Mouse (Mus musculus) c-Kit-positive CD71-positive TER-119-positive erythroid progenitor cells, embryonic 14.5 days (primary cell): ENCODE data around the gene Prkn.

ENCODE experiments used
- DNase-seq: peaks from one replicate; pipeline ENCODE4 v3.0.0-alpha.2; 2013; ENCODE audit warnings: low spot score

The Prkn gene

DNA sequence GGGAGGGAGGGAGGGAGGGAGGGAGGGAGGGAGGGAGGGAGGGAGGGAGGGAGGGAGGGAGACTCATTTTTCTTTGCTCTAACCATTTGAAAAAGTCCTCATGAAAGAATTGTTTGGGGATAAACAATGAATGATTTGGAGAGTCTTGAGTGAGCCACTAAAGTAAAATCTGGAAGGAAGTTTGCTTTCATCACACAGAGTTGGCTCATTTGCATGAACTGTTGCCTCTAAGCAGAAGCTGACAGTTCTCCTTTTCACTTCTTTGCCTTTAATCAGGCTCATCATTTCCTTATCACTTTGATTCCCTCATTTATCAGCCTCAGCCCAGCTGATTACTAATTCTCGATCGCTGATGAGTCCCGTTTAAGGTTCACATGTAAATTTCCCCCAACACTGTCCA lies 816.7 kb downstream of the Prkn start:
- DNase-seq, result no peak

GRCm38 (mm10) chr17:11661898-11662297 lies 821.7 kb downstream of the Prkn start:
- no peak for DNase-seq

DNA sequence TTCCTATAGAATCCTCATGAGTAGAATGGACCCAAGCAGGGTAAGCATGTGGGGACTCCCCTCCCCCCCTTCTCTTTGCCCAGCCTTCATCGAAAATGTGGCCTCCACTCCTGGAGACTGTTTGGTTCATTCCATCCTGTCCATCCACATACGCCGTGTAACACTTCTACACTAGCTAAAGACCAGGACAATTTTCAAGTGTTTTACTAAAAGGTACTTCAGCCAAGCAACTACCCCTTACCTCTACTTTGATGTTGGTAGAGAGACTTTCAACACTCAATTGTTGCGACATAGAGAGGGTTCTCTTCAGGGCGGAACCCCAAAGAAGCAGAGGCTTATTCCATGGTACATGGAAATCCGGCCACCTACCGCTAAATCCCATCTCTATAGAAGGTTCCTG lies 823.3 kb downstream of the Prkn start:
- DNase-seq, result no peak

GRCm38 (mm10) chr17:11664610-11665345 lies 824.6 kb downstream of the Prkn start:
- no peak for DNase-seq

DNA sequence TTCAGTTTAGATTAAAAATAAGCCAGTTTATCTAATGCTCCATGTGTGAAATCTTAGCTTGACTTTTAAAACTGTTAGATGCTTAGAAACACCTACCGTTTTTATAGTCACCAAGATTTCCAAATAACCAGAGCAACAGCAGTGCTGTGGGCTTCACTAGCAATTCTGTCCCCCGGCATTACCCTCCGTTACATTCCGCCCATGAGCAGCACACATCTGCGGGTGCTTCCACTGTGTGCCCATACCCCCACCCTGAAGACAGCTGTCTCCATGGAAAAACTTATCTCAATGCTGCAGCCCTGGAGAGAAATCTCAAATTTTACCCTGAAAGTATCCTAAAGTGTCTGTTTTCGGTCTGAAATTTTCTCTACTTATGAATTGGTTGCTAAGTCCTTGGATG lies 839.5 kb downstream of the Prkn start:
- no peak for DNase-seq

DNA sequence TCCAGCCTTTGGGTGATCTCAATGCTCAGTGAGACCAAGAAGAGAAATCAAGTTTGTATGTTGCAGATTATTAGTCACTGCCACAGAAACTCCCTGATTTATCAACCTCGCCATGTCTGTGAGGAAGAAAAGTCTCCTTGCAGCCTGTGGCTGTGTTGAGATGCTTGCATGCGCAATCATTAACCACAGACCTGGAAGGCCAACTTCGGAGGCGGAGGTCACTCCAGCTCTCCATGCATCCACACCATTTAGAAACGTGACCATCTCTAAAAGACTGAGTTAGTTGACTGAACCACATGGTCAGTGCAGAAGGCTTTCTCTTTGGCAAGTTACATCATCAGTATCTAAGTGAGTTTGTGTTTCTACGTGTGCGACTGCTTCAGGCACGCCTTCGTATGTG lies 840.3 kb downstream of the Prkn start:
- no peak for DNase-seq

DNA sequence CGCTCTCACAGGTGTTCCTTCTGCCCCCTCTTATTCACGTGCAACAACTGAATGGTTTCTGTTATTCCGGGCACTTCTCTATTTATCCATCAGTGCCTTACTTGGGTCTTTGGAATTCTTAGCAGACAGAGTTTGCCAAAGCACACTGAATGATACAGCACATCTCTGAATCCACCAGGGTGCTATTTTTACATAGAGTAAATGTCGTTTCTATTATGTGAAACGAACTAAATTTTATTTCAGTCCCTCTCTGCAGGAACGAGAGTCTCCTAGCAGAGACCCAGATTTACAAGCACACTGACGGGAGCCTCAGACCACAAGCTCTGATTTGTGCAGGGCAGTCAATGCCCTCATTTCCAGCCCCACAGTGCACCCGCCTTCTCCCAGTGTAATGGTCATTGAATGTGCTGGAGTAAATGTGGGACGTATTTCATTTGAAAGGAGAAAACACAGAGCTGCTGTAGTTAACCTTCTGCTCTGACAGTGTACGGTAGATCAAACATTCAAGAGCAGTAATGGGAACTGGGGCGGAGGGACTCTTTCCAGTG lies 841.7 kb downstream of the Prkn start:
- no peak for DNase-seq

DNA sequence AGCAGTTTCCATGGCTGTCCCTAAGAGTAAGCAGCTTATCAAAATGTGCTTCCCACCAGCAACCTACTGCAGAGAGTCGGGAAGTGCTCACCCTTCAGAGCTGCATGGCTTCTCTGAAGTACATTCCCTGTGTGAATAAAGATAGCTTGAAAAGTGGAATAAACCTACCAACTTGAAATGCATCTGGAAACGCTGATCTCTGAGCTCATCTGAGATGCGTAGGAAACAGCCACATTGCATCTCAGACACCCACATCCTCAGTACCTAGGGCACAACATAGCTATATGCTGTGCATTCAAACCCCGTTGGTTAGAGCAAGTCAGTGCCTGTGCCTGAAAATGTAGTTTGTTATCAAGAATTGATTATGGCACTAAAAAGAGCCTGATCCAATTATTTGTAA lies 864.8 kb downstream of the Prkn start:
- DNase-seq, result no peak

GRCm38 (mm10) chr17:11705761-11706160 lies 865.6 kb downstream of the Prkn start:
- DNase-seq, result no peak

GRCm38 (mm10) chr17:11712066-11712465 lies 871.9 kb downstream of the Prkn start:
- DNase-seq, result no peak

DNA sequence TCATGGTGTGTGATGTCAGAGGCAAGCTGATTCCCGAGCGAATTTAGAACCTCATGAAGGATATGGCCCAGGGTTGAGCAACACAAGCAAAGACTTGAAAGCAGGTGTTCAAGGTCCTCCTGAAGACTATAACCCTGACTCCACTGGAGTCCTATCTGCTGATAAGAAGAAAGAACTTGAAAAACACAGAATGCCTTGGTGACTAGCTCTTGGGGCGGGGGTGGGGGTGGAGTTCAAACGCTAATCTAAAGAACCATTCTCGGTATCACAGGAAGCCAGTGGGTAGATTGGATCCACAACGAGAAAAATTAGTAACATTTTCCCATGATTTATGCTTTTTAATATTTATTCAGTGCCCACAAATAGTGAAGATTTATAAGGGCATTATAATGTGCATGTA lies 879.6 kb downstream of the Prkn start:
- no peak for DNase-seq

- DNase-seq, result no peak
Observed at GRCm38 (mm10) chr17:11721906-11722305, 881.7 kb downstream of the Prkn start.

DNA sequence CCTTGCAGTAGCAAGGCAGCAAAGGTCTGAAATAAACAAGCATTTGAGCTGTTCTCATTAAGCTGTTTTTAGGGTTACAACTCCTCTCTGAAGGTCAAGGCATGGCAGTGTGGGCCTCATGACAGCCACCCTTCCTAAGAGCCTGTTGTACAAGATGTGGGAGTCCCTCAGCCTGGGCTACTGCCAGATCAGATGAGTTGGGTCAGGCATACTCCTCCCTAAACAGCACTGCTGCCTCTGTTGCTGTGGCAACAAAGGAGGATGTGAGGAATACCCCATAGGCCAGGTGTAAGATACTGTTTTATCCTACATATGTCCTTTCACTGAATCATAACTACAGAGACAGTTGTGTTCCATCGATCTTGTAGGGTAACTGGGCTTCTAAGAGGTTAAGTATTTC lies 882.3 kb downstream of the Prkn start:
- no peak for DNase-seq

DNA sequence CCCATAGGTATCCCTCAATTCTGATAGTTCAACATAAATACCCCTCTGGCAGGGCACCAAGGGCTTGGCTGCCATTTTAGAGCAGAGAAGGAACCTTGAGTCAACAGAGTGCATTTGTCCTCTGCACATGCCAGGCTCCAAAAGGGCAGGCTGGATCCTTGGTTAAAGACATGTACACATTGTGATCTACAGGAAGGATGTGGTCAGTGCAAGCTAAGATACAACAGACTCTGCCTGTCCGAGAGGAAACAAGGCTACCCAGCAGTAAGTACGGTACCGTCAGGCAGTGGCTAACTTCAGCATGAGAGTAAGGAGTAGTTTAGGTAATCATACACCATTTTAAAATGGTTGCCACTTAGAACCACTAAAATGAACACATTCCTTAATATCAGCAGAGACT lies 884.0 kb downstream of the Prkn start:
- no peak for DNase-seq

- DNase-seq, result no peak
Observed at GRCm38 (mm10) chr17:11727101-11727500, 886.9 kb downstream of the Prkn start.

DNA sequence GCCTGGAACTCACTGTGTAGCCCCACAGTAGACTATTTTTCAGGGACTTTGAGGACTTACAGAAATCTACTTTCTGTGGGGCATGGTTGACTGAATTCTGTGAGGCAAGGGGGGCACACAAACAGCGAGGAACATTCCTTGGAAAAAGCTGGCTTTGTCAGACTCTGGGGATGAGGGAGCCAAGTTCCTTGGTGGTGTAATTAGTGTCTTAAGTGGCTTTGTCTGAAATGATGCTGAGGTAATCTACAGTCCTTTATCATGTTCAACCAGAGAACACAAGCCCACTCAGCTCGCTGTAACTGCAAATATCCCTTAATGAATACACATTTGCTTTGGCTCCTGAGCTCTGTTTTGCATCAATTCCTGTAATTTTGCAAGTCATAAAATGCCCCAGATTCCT lies 888.1 kb downstream of the Prkn start:
- no peak for DNase-seq

- DNase-seq, result no peak
Observed at GRCm38 (mm10) chr17:11730656-11731594, 890.7 kb downstream of the Prkn start.

GRCm38 (mm10) chr17:11735158-11735877 lies 895.1 kb downstream of the Prkn start:
- DNase-seq, result no peak

GRCm38 (mm10) chr17:11736531-11736930 lies 896.3 kb downstream of the Prkn start:
- DNase-seq, result no peak

DNA sequence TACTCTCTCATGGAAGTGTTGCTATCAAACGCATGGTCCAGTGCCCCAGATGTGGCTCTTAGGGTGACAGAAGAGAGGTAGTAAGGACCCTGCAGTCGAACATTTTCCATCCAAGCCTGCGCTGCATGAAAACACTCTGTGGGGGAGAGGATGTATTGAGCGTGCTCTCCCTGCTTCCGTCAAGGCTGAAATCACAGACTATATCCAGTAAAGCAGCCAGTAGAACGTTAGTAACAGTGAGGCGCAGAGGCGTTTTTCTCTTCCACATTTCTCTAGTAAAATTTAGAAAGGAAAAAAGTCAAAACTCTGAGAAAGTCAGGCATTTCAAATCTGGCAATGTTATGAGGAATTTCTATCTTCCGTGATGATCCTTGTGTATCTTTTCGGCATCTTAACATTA lies 897.7 kb downstream of the Prkn start:
- DNase-seq, result no peak

- no peak for DNase-seq
Observed at GRCm38 (mm10) chr17:11740716-11741115, 900.5 kb downstream of the Prkn start.

- no peak for DNase-seq
Observed at GRCm38 (mm10) chr17:11741161-11741560, 901.0 kb downstream of the Prkn start.
